Mouse (Mus musculus) liver, embryonic 11.5 days (tissue): ENCODE data around the gene Zbp1. TPM values are rescaled to one million over a fixed set of nuclear protein-coding genes. Genes with fewer than 3 reads are reported as not detected.

Experiments
- ATAC-seq: fragments of 200-750 bp; cut with Nextera tagmentation; replicated peaks from 2 replicates; pipeline ENCODE4 v1.8.0; 2017; ENCODE audit warnings: moderate number of reproducible peaks, mild to moderate bottlenecking, moderate TSS enrichment, moderate library complexity; ENCODE audit not compliant: low FRiP score
- DNase-seq: peaks from one replicate; pipeline ENCODE4 v3.0.0-alpha.2; 2017; ENCODE audit warnings: low spot score
- H3K27ac ChIP-seq: fragments of 300-500 bp; sonication (generic); 2 replicates; pipeline ENCODE4 v1.5.1; 2014; ENCODE audit warnings: mild to moderate bottlenecking, low read depth, low read length, control low read depth
- H3K27me3 ChIP-seq: fragments of 300-500 bp; sonication (generic); replicated peaks from 2 replicates; pipeline ENCODE4 v1.6.1; 2014; ENCODE audit warnings: low read length, mixed read lengths; ENCODE audit not compliant: control insufficient read depth, insufficient read depth
- H3K36me3 ChIP-seq: fragments of 300-500 bp; sonication (generic); 2 replicates; pipeline ENCODE4 v1.6.1; 2014; ENCODE audit warnings: mild to moderate bottlenecking, low read length, moderate library complexity, mixed read lengths; ENCODE audit not compliant: control insufficient read depth, insufficient read depth
- H3K4me1 ChIP-seq: fragments of 300-500 bp; sonication (generic); replicated peaks from 2 replicates; pipeline ENCODE4 v1.6.1; 2014; ENCODE audit warnings: low read length, mixed read lengths; ENCODE audit not compliant: control insufficient read depth, insufficient read depth
- H3K4me2 ChIP-seq: fragments of 300-500 bp; sonication (generic); 2 replicates; pipeline ENCODE4 v1.6.1; 2014; ENCODE audit warnings: mild to moderate bottlenecking, control low read depth, moderate library complexity
- H3K4me3 ChIP-seq: fragments of 300-500 bp; sonication (generic); 2 replicates; pipeline ENCODE4 v1.5.1; 2014; ENCODE audit warnings: low read depth, low read length, control low read depth
- H3K9ac ChIP-seq: fragments of 300-500 bp; sonication (generic); 2 replicates; pipeline ENCODE4 v1.6.1; 2014; ENCODE audit warnings: low read depth, low read length, control low read depth
- H3K9me3 ChIP-seq: fragments of 300-500 bp; sonication (generic); 2 replicates; pipeline ENCODE4 v1.6.1; 2016; ENCODE audit warnings: low read length, inconsistent platforms, mixed read lengths; ENCODE audit not compliant: control insufficient read depth
- WGBS: fragments of 180-500 bp; shearing (Covaris S2); extraction: QIAGEN DNeasy Blood & Tissue Kit; methylation state at CpG from one replicate; pipeline ENCODE4 v1.1.7; 2014; 5-methylcytosine and 5-hydroxymethylcytosine counted together
- polyA plus RNA-seq: library from polyadenylated mRNA; unstranded; fragments of >200 nt; fragmentation: Nextera tagmentation; extraction: Ambion mirVana; gene quantifications from 2 replicates; pipeline ENCODE4 v1.2.1, GENCODE M21; 2014

Gene Zbp1
- polyA plus RNA-seq, 1 experiment from 2014 or later, result not detected

- H3K4me3 ChIP-seq, result no peak overlapping the region
- H3K9ac ChIP-seq, result no peak overlapping the region
- H3K27me3 ChIP-seq, result peaks cover 5% of the 10 kb centered on the region; the same call in 1 of the 2 replicates
- no peak overlapping the region for H3K4me2 ChIP-seq
- H3K36me3 ChIP-seq, result no peaks in the 10 kb centered on the region
- ATAC-seq (no peak), DNase-seq (no peak)
- H3K4me1 ChIP-seq, result no peaks in the 10 kb centered on the region
- WGBS, result 36% methylated on average over 12 of the region's 12 CpGs
- no peak overlapping the region for H3K27ac ChIP-seq
- no peaks in the 10 kb centered on the region for H3K9me3 ChIP-seq
Observed at GRCm38 (mm10) chr2:173242874-173243273, 24.2 kb upstream of the Zbp1 start.

- H3K27ac ChIP-seq, result no peak overlapping the region
- no peaks in the 10 kb centered on the region for H3K27me3 ChIP-seq
- no peak overlapping the region for H3K9ac ChIP-seq
- H3K4me1 ChIP-seq, result no peaks in the 10 kb centered on the region; the same call in 1 of the 2 replicates
- H3K4me3 ChIP-seq, result no peak overlapping the region
- H3K4me2 ChIP-seq, result no peak overlapping the region
- DNase-seq (no peak), ATAC-seq (no peak)
- H3K36me3 ChIP-seq, result no peaks in the 10 kb centered on the region
- H3K9me3 ChIP-seq, result no peaks in the 10 kb centered on the region
- WGBS, result 52% methylated on average over 9 of the region's 9 CpGs
Observed at GRCm38 (mm10) chr2:173240738-173241137, 22.0 kb upstream of the Zbp1 start.

GRCm38 (mm10) chr2:173238522-173238921 lies 19.8 kb upstream of the Zbp1 start:
- 44% methylated on average over 14 of the region's 14 CpGs for WGBS
- Histone ChIP-seq H3K9me3 (no peaks in the 10 kb centered on the region), H3K9ac (no peak overlapping the region), H3K4me2 (no peak overlapping the region), H3K4me3 (no peak overlapping the region), H3K27me3 (no peaks in the 10 kb centered on the region), H3K36me3 (no peaks in the 10 kb centered on the region), H3K4me1 (no peaks in the 10 kb centered on the region; the same call in none of the 2 replicates), H3K27ac (no peak overlapping the region)
- ATAC-seq, result no peak
- no peak for DNase-seq

GRCm38 (mm10) chr2:173235435-173236332 lies 17.0 kb upstream of the Zbp1 start:
- Histone ChIP-seq H3K4me3 (no peak overlapping the region), H3K27ac (no peak overlapping the region), H3K36me3 (no peaks in the 10 kb centered on the region), H3K4me2 (no peak overlapping the region), H3K9ac (no peak overlapping the region), H3K4me1 (no peaks in the 10 kb centered on the region; the same call in none of the 2 replicates), H3K27me3 (no peaks in the 10 kb centered on the region), H3K9me3 (no peaks in the 10 kb centered on the region)
- ATAC-seq (no peak), DNase-seq (no peak)
- 53% methylated on average over 8 of the region's 8 CpGs for WGBS

- H3K36me3 ChIP-seq, result no peaks in the 10 kb centered on the region; the same call in 1 of the 2 replicates
Observed at GRCm38 (mm10) chr2:173232766-173233099, 14.0 kb upstream of the Zbp1 start.

GRCm38 (mm10) chr2:173232065-173232765 lies 13.5 kb upstream of the Zbp1 start:
- no peaks in the 10 kb centered on the region for H3K27me3 ChIP-seq
- no peak overlapping the region for H3K27ac ChIP-seq
- H3K9ac ChIP-seq, result no peak overlapping the region
- H3K4me1 ChIP-seq, result no peaks in the 10 kb centered on the region; the same call in none of the 2 replicates
- no peak overlapping the region for H3K4me2 ChIP-seq
- no peaks in the 10 kb centered on the region for H3K9me3 ChIP-seq
- no peak for ATAC-seq
- no peak overlapping the region for H3K4me3 ChIP-seq
- WGBS, result 83% methylated on average over 22 of the region's 22 CpGs
- H3K36me3 ChIP-seq, result no peaks in the 10 kb centered on the region; the same call in 1 of the 2 replicates
- no peak for DNase-seq

More at GRCm38 (mm10) chr2:173232766-173233099, 14.0 kb upstream of the Zbp1 start:
- H3K27me3 ChIP-seq, result no peaks in the 10 kb centered on the region
- no peaks in the 10 kb centered on the region; the same call in none of the 2 replicates for H3K4me1 ChIP-seq
- H3K4me3 ChIP-seq, result no peak overlapping the region
- no peaks in the 10 kb centered on the region for H3K9me3 ChIP-seq
- no peak for DNase-seq
- no peak overlapping the region for H3K9ac ChIP-seq
- no peak for ATAC-seq
- WGBS, result 86% methylated on average over 8 of the region's 8 CpGs
- no peak overlapping the region for H3K4me2 ChIP-seq
- no peak overlapping the region for H3K27ac ChIP-seq

- no peaks in the 10 kb centered on the region for H3K27me3 ChIP-seq
- no peak overlapping the region for H3K9ac ChIP-seq
- WGBS, result 3% methylated on average over 10 of the region's 10 CpGs
- peak overlapping the region; percentile 21; the same call in 1 of the 2 replicates for H3K4me2 ChIP-seq
- peak; percentile 72 for ATAC-seq
- no peak overlapping the region for H3K4me3 ChIP-seq
- H3K4me1 ChIP-seq, result no peaks in the 10 kb centered on the region
- H3K9me3 ChIP-seq, result no peaks in the 10 kb centered on the region
- DNase-seq, result peak; percentile 85
- H3K36me3 ChIP-seq, result no peaks in the 10 kb centered on the region; the same call in 1 of the 2 replicates
- H3K27ac ChIP-seq, result no peak overlapping the region
Observed at GRCm38 (mm10) chr2:173229578-173230224, 11.0 kb upstream of the Zbp1 start.

- Histone ChIP-seq H3K27me3 (no peaks in the 10 kb centered on the region), H3K9me3 (no peaks in the 10 kb centered on the region), H3K4me2 (no peak overlapping the region), H3K9ac (no peak overlapping the region), H3K27ac (no peak overlapping the region), H3K36me3 (no peaks in the 10 kb centered on the region; the same call in 1 of the 2 replicates), H3K4me3 (no peak overlapping the region), H3K4me1 (no peaks in the 10 kb centered on the region)
- ATAC-seq (no peak), DNase-seq (no peak)
- WGBS, result 84% methylated on average over 8 of the region's 8 CpGs
Observed at GRCm38 (mm10) chr2:173228567-173228966, 9.8 kb upstream of the Zbp1 start.
